Mouse (Mus musculus): Measurements from ENCODE around the gene Snd1.

Gene Snd1

GRCm38 (mm10) chr6:28848285-28848794 lies 373.4 kb downstream of the Snd1 start:
- no peak for DNase-seq

DNA sequence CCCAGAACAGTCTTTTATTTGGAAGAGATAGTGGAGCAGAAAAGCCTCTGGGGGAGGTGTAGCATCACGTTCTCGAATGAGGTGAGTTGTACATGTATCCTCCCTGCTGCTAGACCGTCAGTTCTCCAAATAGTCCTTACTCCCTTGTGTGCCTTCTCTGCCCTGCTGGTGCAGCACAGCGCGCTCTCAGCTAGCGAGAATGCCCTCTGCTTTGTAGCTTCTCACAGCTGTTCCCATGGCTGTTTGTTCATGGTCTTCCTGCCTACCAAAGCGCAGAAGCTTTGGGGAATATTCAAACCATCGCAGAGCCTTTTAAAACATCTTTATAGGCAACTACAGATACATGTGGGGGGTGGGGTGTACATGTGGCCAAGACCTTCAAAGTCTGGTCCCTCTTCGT lies 374.0 kb downstream of the Snd1 start:
- DNase-seq = no peak

GRCm38 (mm10) chr6:28849317-28849716 lies 374.4 kb downstream of the Snd1 start:
- DNase-seq = no peak

DNA sequence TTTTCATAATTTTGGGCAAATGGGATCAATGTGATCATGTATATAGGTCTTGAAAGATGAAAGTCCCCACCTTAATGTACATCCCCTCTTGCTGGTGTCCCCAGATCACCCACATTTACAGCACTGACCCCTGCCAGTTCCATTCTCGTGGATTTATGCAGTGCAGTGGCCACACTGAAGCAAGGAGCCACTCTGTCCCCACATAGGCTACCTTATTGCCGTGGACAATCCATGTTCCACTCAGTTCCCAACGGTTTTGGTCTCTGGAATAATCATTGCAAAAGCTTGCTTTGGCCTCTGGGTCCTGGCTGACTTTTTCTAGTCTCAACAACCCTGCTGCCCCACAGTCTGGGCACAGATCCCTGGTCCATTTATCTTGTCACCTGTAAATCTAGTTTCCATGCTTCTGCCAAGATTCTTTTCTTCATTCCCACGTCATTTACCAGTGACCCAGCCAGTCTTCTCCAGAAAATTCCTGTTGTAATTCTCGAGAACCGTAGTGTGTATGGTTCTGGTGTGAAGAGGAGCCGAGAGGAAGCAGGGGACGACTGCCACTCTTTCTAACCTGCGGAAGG lies 375.5 kb downstream of the Snd1 start:
- no peak for DNase-seq

GRCm38 (mm10) chr6:28852342-28852741 lies 377.4 kb downstream of the Snd1 start:
- DNase-seq = no peak

- DNase-seq = no peak
Observed at GRCm38 (mm10) chr6:28853164-28853563, 378.2 kb downstream of the Snd1 start.

DNA sequence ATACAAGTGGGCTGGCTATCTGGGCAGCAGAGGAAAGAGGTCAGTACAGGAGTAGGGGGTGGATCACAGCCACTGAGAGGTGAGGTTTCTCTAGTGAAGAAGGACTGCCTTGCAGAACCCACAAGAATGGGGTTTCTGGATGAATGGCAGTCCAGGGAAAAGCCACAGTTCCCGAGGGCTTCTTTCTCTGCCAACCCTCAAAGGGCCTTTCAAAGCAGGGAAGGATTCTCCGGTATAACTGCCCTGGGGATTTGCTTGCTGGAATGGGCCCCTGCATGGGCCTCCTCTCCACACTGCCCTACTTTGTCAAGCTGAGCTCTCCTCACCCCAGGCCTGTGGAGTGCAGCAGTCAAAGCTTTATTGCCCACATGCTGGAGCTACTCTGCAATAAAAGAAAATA lies 378.7 kb downstream of the Snd1 start:
- no peak for DNase-seq

- no peak for DNase-seq
Observed at GRCm38 (mm10) chr6:28854598-28854997, 379.7 kb downstream of the Snd1 start.

- no peak for DNase-seq
Observed at GRCm38 (mm10) chr6:28855442-28855841, 380.5 kb downstream of the Snd1 start.

GRCm38 (mm10) chr6:28856789-28857188 lies 381.9 kb downstream of the Snd1 start:
- DNase-seq = no peak

GRCm38 (mm10) chr6:28857198-28858180 lies 382.6 kb downstream of the Snd1 start:
- DNase-seq = no peak

- DNase-seq = no peak
Observed at GRCm38 (mm10) chr6:28859094-28859493, 384.2 kb downstream of the Snd1 start.

- DNase-seq = no peak
Observed at GRCm38 (mm10) chr6:28860450-28860849, 385.5 kb downstream of the Snd1 start.

DNA sequence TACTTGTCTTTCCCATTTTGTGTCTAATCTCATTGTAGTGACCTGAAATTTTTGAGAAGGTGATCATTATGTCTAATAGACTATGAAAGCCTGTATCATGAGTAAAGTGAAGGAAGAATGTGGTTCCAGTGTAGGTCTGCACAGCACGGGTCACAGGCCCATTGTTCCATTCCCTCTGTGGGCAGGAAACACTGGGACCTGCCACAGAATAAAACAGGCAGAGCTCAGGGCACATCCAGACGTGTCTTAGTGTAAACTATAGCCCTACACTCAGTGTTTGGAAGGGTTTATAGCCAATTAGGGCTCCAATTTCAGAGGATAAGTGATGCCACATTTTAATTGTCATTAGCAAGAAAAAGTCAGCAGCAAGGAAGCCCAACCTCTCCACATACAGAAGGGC lies 386.0 kb downstream of the Snd1 start:
- no peak for DNase-seq

- no peak for DNase-seq
Observed at GRCm38 (mm10) chr6:28862304-28862703, 387.4 kb downstream of the Snd1 start.

- DNase-seq = no peak
Observed at GRCm38 (mm10) chr6:28864684-28865083, 389.7 kb downstream of the Snd1 start.

DNA sequence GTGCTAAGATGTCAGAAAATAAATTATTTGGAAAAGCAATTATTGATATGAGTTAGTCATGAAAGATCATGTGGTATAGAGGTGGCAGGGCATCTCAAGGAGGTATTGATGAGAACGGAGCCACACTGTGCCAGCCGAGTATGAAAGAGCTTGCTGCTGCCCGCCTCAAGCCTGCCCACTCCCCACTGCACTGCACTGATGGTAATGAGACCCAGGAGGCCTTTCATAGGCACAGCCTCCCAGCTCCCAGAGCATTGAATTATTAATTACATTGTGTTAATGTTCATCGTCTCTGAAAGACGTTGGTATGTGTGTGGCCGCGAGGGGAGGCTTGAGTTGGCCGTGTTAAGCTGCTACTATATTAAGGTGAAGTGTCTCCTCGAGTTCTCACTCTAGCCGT lies 390.2 kb downstream of the Snd1 start:
- no peak for DNase-seq

- DNase-seq = no peak
Observed at GRCm38 (mm10) chr6:28866206-28866605, 391.3 kb downstream of the Snd1 start.

- no peak for DNase-seq
Observed at GRCm38 (mm10) chr6:28867516-28868251, 392.7 kb downstream of the Snd1 start.

GRCm38 (mm10) chr6:28871725-28872420 lies 396.9 kb downstream of the Snd1 start:
- peak; percentile 33 for DNase-seq

GRCm38 (mm10) chr6:28872421-28872795 lies 397.5 kb downstream of the Snd1 start:
- DNase-seq = no peak

- no peak for DNase-seq
Observed at GRCm38 (mm10) chr6:28874053-28874452, 399.1 kb downstream of the Snd1 start.

- DNase-seq = no peak
Observed at GRCm38 (mm10) chr6:28874759-28875158, 399.8 kb downstream of the Snd1 start.

All from right cerebral cortex, postnatal 25 days (tissue).